Mouse (Mus musculus): ENCODE measurements around the gene Olfr1040. TPM values are rescaled to one million over a fixed set of nuclear protein-coding genes. Genes with fewer than 3 reads are reported as not detected.

Gene Olfr1040
- polyA plus RNA-seq, 1 experiment, result not detected

- WGBS, result 96% methylated on average over 2 of the region's 2 CpGs
- TF ChIP-seq POLR2A (IDR thresholded peaks at IDR 0.05; ENCODE audit: control insufficient read depth, extremely low read depth, insufficient read depth, low read length, poor library complexity), result no peak
- TF ChIP-seq CTCF (IDR thresholded peaks at IDR 0.05; ENCODE audit: borderline replicate concordance, control insufficient read depth, extremely low read depth, insufficient read depth, low read length, poor library complexity), result no peak
Observed at GRCm38 (mm10) chr2:86161738-86162137, 15.2 kb upstream of the Olfr1040 start, which contains the start of gene Olfr1042. Gene Olfr1042, minus strand, starts transcription at chr2:86161838.

GRCm38 (mm10) chr2:86135828-86136227 lies 10.7 kb downstream of the Olfr1040 start, which contains the start of gene Olfr1039:
Gene Olfr1039, minus strand, starts transcription at chr2:86135928.
- Histone ChIP-seq H3K4me1 (replicated peaks; ENCODE audit: control insufficient read depth, insufficient read depth, low read length) (no peaks in the 10 kb centered on the region), H3K36me3 (ENCODE audit: control insufficient read depth, insufficient read depth, low read length) (no peaks in the 10 kb centered on the region), H3K27ac (ENCODE audit: control insufficient read depth, insufficient read depth, low read length) (no peak within 1 kb of the TSS), H3K4me3 (ENCODE audit: control insufficient read depth, insufficient read depth, low read length) (no peak within 1 kb of the TSS), H3K27me3 (ENCODE audit: control insufficient read depth, insufficient read depth, low read length) (no peaks in the 10 kb centered on the region)
- 96% methylated on average over 1 of the region's 1 CpGs for WGBS
- DNase-seq, result no peak
- no peak for TF ChIP-seq POLR2A (IDR thresholded peaks at IDR 0.05; ENCODE audit: control insufficient read depth, extremely low read depth, insufficient read depth, low read length, poor library complexity)
- no peak for TF ChIP-seq CTCF (IDR thresholded peaks at IDR 0.05; ENCODE audit: borderline replicate concordance, control insufficient read depth, extremely low read depth, insufficient read depth, low read length, poor library complexity)

More at GRCm38 (mm10) chr2:86161738-86162137, 15.2 kb upstream of the Olfr1040 start, which contains the start of gene Olfr1042:
- Histone ChIP-seq H3K36me3 (ENCODE audit: control insufficient read depth, insufficient read depth, low read length) (no peaks in the 10 kb centered on the region), H3K4me1 (replicated peaks; ENCODE audit: control insufficient read depth, insufficient read depth, low read length) (no peaks in the 10 kb centered on the region), H3K27ac (ENCODE audit: control insufficient read depth, insufficient read depth, low read length) (no peak within 1 kb of the TSS), H3K27me3 (ENCODE audit: control insufficient read depth, insufficient read depth, low read length) (no peaks in the 10 kb centered on the region), H3K4me3 (ENCODE audit: control insufficient read depth, insufficient read depth, low read length) (no peak within 1 kb of the TSS)
- DNase-seq, result no peak

Other genes starting within 250 kb of the Olfr1040 start
- not detected in 2 replicates for gene Olfr1024, start 241.7 kb downstream of the Olfr1040 start, polyA plus RNA-seq (2012; rRNA removed)
- gene Olfr1025-ps1, start 231.5 kb downstream of the Olfr1040 start, polyA plus RNA-seq (2012; rRNA removed), result not detected in 2 replicates
- not detected in 2 replicates for gene Olfr1026, start 225.2 kb downstream of the Olfr1040 start, polyA plus RNA-seq (2012; rRNA removed)
- gene Olfr1028, start 196.3 kb downstream of the Olfr1040 start, polyA plus RNA-seq (2012; rRNA removed), result not detected in 2 replicates
- gene Olfr1029, start 172.8 kb downstream of the Olfr1040 start, polyA plus RNA-seq (2012; rRNA removed), result not detected in 2 replicates
- not detected in 2 replicates for gene Olfr1030, start 167.5 kb downstream of the Olfr1040 start, polyA plus RNA-seq (2012; rRNA removed)
- gene Olfr1031, start 156.4 kb downstream of the Olfr1040 start, polyA plus RNA-seq (2012; rRNA removed), result not detected in 2 replicates
- not detected in 2 replicates for gene Olfr1032, start 141.2 kb downstream of the Olfr1040 start, polyA plus RNA-seq (2012; rRNA removed)
- gene Olfr1033, start 126.1 kb downstream of the Olfr1040 start, polyA plus RNA-seq (2012; rRNA removed), result 0.39 and 0.56 TPM in 2 replicates
- gene Olfr1034, start 100.9 kb downstream of the Olfr1040 start, polyA plus RNA-seq (2012; rRNA removed), result 0.04 TPM in 2 replicates
- not detected in 2 replicates for gene Olfr1036, start 72.7 kb downstream of the Olfr1040 start, polyA plus RNA-seq (2012; rRNA removed)
- not detected in 2 replicates for gene Olfr1037, start 59.3 kb downstream of the Olfr1040 start, polyA plus RNA-seq (2012; rRNA removed)
- gene Olfr1039, start 10.8 kb downstream of the Olfr1040 start, polyA plus RNA-seq (2012; rRNA removed), result not detected in 2 replicates
- not detected in 2 replicates for gene Olfr1042, start 15.1 kb upstream of the Olfr1040 start, polyA plus RNA-seq (2012; rRNA removed)
- gene Olfr1043, start 20.8 kb upstream of the Olfr1040 start, polyA plus RNA-seq (2012; rRNA removed), result not detected in 2 replicates
- gene Olfr1044, start 31.1 kb upstream of the Olfr1040 start, polyA plus RNA-seq (2012; rRNA removed), result not detected in 2 replicates
- gene Olfr52, start 39.0 kb upstream of the Olfr1040 start, polyA plus RNA-seq (2012; rRNA removed), result not detected in 2 replicates
- gene Olfr1045, start 56.3 kb upstream of the Olfr1040 start, polyA plus RNA-seq (2012; rRNA removed), result not detected in 2 replicates
- not detected in 2 replicates for gene Olfr1046, start 72.6 kb upstream of the Olfr1040 start, polyA plus RNA-seq (2012; rRNA removed)
- gene Olfr1047, start 84.7 kb upstream of the Olfr1040 start, polyA plus RNA-seq (2012; rRNA removed), result not detected in 2 replicates
- not detected in 2 replicates for gene Olfr1048, start 93.6 kb upstream of the Olfr1040 start, polyA plus RNA-seq (2012; rRNA removed)
- gene Olfr1049, start 111.6 kb upstream of the Olfr1040 start, polyA plus RNA-seq (2012; rRNA removed), result not detected in 2 replicates
- gene Olfr1051, start 132.4 kb upstream of the Olfr1040 start, polyA plus RNA-seq (2012; rRNA removed), result not detected in 2 replicates
- not detected in 2 replicates for gene Olfr1052, start 145.7 kb upstream of the Olfr1040 start, polyA plus RNA-seq (2012; rRNA removed)
- not detected in 2 replicates for gene Olfr1053, start 168.6 kb upstream of the Olfr1040 start, polyA plus RNA-seq (2012; rRNA removed)
- not detected in 2 replicates for gene Olfr1054, start 188.7 kb upstream of the Olfr1040 start, polyA plus RNA-seq (2012; rRNA removed)
- not detected in 2 replicates for gene Olfr1055, start 203.6 kb upstream of the Olfr1040 start, polyA plus RNA-seq (2012; rRNA removed)
- gene Olfr1056, start 215.7 kb upstream of the Olfr1040 start, polyA plus RNA-seq (2012; rRNA removed), result not detected in 2 replicates
- gene Olfr1057, start 231.7 kb upstream of the Olfr1040 start, polyA plus RNA-seq (2012; rRNA removed), result not detected in 2 replicates
- gene Olfr1058, start 241.8 kb upstream of the Olfr1040 start, polyA plus RNA-seq (2012; rRNA removed), result not detected in 2 replicates

Data from thymus, adult 2 months (tissue).